Mouse (Mus musculus): ENCODE measurements around the gene Dab1. TPM values are rescaled to one million over a fixed set of nuclear protein-coding genes. Genes with fewer than 3 reads are reported as not detected.

Gene Dab1
- polyA plus RNA-seq, 1 experiment from 2014 or later = 24.1 TPM

DNA sequence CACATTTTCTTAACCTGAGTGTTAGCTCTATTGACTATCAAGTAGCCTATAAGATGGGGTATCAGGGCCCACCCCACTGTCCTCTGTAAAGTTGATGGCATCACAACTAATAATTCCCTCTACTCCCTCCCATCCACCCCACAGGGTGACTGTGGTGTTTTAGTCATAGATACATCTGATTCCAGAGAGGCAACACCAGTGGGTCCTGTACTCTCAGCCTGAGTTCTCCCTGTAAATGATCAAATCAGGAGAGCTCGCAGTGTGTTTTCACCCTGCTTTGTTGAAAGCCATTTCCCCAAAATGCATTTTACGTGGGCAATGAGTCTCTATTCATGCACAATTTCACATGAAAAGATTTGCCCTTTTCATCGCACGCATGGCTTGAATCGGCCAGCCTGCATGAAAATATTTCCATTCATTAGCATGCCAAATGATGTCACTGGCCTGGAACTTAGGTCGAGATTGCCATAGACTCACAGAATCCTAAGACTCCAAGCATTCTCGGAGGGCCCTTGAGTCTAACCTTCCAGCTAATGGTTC is 454.8 kb downstream of the Dab1 start:
- H3K9me3 ChIP-seq (ENCODE audit: control insufficient read depth, low read length) = no peaks in the 10 kb centered on the region
- no peak overlapping the region for H3K27ac ChIP-seq (ENCODE audit: low read depth)
- no peak overlapping the region for H3K9ac ChIP-seq (ENCODE audit: low read length)
- ATAC-seq (replicated peaks; ENCODE audit: low FRiP score, low TSS enrichment, low read depth) (no peak), DNase-seq (ENCODE audit: low spot score) (no peak)
- peaks cover 4% of the 10 kb centered on the region; the same call in 1 of the 2 replicates for H3K4me1 ChIP-seq (replicated peaks; ENCODE audit: control insufficient read depth, insufficient read depth, low read length)
- WGBS = 83% methylated on average over 7 of the region's 7 CpGs
- H3K36me3 ChIP-seq (ENCODE audit: control insufficient read depth, insufficient read depth, low read length) = no peaks in the 10 kb centered on the region
- H3K4me2 ChIP-seq (ENCODE audit: low read length) = no peak overlapping the region
- no peak overlapping the region for H3K4me3 ChIP-seq (ENCODE audit: low read depth, low read length)
- H3K27me3 ChIP-seq (replicated peaks; ENCODE audit: control insufficient read depth, insufficient read depth, low read length) = no peaks in the 10 kb centered on the region

DNA sequence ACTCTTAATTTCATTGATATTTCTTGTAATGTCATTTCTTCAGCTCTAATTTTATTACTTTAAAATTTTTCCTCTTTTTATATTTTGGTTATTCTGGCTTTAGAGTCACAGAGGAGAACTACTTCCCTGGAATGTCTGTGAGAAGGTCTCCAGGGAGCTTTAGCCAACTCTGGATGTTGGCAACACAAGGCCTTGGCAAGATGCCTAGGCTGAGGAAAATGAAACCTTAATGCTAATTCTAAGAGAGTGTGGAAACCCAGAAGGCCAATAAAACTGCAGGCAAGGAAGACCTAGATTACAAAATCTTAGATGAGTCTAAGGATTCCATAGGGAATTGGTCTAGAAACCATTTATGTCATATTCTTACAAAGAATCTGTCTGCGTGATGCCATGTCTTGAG is 458.6 kb downstream of the Dab1 start:
- Histone ChIP-seq H3K27ac (ENCODE audit: low read depth) (no peak overlapping the region), H3K4me1 (replicated peaks; ENCODE audit: control insufficient read depth, insufficient read depth, low read length) (no peaks in the 10 kb centered on the region; the same call in 1 of the 2 replicates), H3K4me2 (ENCODE audit: low read length) (no peak overlapping the region), H3K36me3 (ENCODE audit: control insufficient read depth, insufficient read depth, low read length) (no peaks in the 10 kb centered on the region), H3K27me3 (replicated peaks; ENCODE audit: control insufficient read depth, insufficient read depth, low read length) (no peaks in the 10 kb centered on the region), H3K9me3 (ENCODE audit: control insufficient read depth, low read length) (no peaks in the 10 kb centered on the region), H3K4me3 (ENCODE audit: low read depth, low read length) (no peak overlapping the region), H3K9ac (ENCODE audit: low read length) (no peak overlapping the region)
- 100% methylated on average over 1 of the region's 1 CpGs for WGBS
- DNase-seq (ENCODE audit: low spot score) (no peak), ATAC-seq (replicated peaks; ENCODE audit: low FRiP score, low TSS enrichment, low read depth) (no peak)

DNA sequence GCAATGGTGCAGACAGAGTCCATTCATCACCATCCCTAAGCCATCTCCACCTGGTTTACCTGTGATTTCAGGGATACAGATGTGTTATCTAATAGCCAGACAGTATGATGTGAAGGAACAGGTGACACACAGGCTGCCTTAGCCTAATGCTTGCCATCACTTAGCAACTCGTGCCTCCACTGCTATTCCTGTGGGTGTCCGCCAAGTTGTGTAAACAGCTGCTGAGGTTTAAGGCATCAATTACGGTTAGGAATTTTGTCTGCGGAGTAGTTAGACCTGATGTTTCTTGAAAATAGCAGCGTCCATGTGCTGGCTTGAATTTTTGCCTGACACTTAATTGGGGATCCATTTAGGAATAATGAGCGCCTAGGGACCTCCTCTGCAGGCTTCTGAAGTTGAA is 487.1 kb downstream of the Dab1 start:
- Histone ChIP-seq H3K9me3 (ENCODE audit: control insufficient read depth, low read length) (no peaks in the 10 kb centered on the region), H3K4me3 (ENCODE audit: low read depth, low read length) (no peak overlapping the region), H3K27me3 (replicated peaks; ENCODE audit: control insufficient read depth, insufficient read depth, low read length) (no peaks in the 10 kb centered on the region), H3K36me3 (ENCODE audit: control insufficient read depth, insufficient read depth, low read length) (no peaks in the 10 kb centered on the region), H3K27ac (ENCODE audit: low read depth) (no peak overlapping the region), H3K9ac (ENCODE audit: low read length) (no peak overlapping the region), H3K4me2 (ENCODE audit: low read length) (no peak overlapping the region), H3K4me1 (replicated peaks; ENCODE audit: control insufficient read depth, insufficient read depth, low read length) (no peaks in the 10 kb centered on the region)
- no peak for DNase-seq (ENCODE audit: low spot score)
- ATAC-seq (replicated peaks; ENCODE audit: low FRiP score, low TSS enrichment, low read depth) = no peak
- 27% methylated on average over 6 of the region's 6 CpGs for WGBS

DNA sequence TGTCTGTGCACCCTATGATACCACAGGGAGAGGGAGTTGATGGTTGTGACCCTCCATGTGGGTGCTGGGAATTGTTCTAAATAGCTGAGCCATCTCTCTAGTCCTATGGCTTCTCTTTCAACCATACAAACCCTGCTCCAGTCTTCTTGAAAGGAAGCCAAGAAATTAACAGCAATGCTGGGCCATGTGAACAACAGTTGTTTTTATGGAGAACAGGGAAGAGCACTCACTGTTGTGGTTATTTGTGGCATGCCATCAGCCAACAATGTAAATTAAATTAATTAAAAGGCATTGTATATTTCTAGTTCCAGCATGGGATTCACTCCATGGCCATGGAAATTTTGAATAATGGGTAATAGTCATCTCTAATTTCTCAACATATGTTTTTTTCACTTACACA is 492.5 kb downstream of the Dab1 start:
- no peak overlapping the region for H3K9ac ChIP-seq (ENCODE audit: low read length)
- ATAC-seq (replicated peaks; ENCODE audit: low FRiP score, low TSS enrichment, low read depth) (no peak), DNase-seq (ENCODE audit: low spot score) (no peak)
- H3K4me3 ChIP-seq (ENCODE audit: low read depth, low read length) = no peak overlapping the region
- H3K27ac ChIP-seq (ENCODE audit: low read depth) = no peak overlapping the region
- H3K9me3 ChIP-seq (ENCODE audit: control insufficient read depth, low read length) = no peaks in the 10 kb centered on the region
- no peak overlapping the region for H3K4me2 ChIP-seq (ENCODE audit: low read length)
- H3K4me1 ChIP-seq (replicated peaks; ENCODE audit: control insufficient read depth, insufficient read depth, low read length) = no peaks in the 10 kb centered on the region
- no peaks in the 10 kb centered on the region for H3K36me3 ChIP-seq (ENCODE audit: control insufficient read depth, insufficient read depth, low read length)
- H3K27me3 ChIP-seq (replicated peaks; ENCODE audit: control insufficient read depth, insufficient read depth, low read length) = no peaks in the 10 kb centered on the region

DNA sequence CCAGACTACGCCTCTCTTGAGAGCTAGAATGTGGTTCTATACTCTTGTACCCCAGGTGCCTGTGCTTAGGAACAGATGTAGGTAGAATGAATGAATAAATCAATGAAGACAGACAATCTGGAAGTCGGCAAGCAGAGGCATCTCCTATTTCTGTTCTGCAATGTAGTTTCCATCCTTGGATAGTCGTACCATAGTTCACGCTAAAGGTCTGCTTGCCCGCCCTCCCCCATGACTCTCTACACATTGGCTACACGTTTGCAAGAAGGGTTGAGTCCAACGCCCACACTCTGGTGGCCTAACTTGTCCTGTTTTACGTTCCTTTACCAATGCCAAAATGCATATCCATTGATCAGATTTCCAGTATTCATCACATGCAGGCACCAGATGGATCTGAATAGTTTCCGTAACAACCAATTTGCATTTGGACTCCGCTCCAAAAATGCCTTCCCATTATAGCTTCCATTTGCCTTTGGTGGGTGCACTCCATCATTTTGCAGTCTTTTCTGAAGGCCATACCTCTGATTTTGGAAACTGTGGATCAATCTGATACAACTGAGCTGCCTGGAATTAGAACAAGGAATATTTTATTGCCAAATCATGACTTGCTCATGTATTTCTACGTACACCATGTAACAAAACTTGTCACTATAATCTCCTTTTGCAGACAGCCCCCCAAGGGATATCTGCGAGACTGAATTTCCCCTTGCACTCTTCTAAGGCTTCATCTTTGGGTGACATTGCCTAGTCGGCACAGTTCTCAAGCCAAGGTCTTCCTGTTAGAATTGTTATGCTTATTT is 494.2 kb downstream of the Dab1 start:
- Histone ChIP-seq H3K4me1 (replicated peaks; ENCODE audit: control insufficient read depth, insufficient read depth, low read length) (no peaks in the 10 kb centered on the region), H3K4me3 (ENCODE audit: low read depth, low read length) (no peak overlapping the region), H3K27me3 (replicated peaks; ENCODE audit: control insufficient read depth, insufficient read depth, low read length) (no peaks in the 10 kb centered on the region), H3K9ac (ENCODE audit: low read length) (no peak overlapping the region), H3K36me3 (ENCODE audit: control insufficient read depth, insufficient read depth, low read length) (no peaks in the 10 kb centered on the region), H3K9me3 (ENCODE audit: control insufficient read depth, low read length) (peaks cover 4% of the 10 kb centered on the region; the same call in 1 of the 2 replicates), H3K27ac (ENCODE audit: low read depth) (no peak overlapping the region), H3K4me2 (ENCODE audit: low read length) (no peak overlapping the region)
- ATAC-seq (replicated peaks; ENCODE audit: low FRiP score, low TSS enrichment, low read depth) = no peak
- DNase-seq (ENCODE audit: low spot score) = no peak
- 87% methylated on average over 13 of the region's 13 CpGs for whole genome bisulfite sequencing

DNA sequence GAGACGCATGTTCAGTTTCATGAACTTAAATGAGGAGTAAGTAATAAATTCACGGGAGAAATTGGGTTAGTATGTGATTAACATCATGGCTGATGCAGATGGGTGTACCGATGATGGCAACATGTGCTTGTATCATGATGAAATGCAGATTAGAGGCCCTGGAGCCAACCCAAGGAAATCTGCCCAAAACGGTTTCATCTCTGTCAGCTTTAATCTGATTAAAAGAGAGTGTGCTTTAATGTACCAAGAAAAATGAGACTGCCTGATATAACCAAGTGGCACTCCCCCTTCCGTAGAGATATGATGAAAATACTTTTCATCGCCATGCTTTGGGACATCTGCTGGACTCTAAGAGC is 494.8 kb downstream of the Dab1 start:
- Histone ChIP-seq H3K4me3 (ENCODE audit: low read depth, low read length) (no peak overlapping the region), H3K36me3 (ENCODE audit: control insufficient read depth, insufficient read depth, low read length) (no peaks in the 10 kb centered on the region), H3K27ac (ENCODE audit: low read depth) (no peak overlapping the region), H3K4me2 (ENCODE audit: low read length) (no peak overlapping the region), H3K4me1 (replicated peaks; ENCODE audit: control insufficient read depth, insufficient read depth, low read length) (no peaks in the 10 kb centered on the region), H3K9me3 (ENCODE audit: control insufficient read depth, low read length) (peaks cover 4% of the 10 kb centered on the region; the same call in 1 of the 2 replicates), H3K9ac (ENCODE audit: low read length) (no peak overlapping the region), H3K27me3 (replicated peaks; ENCODE audit: control insufficient read depth, insufficient read depth, low read length) (no peaks in the 10 kb centered on the region)
- no peak for ATAC-seq (replicated peaks; ENCODE audit: low FRiP score, low TSS enrichment, low read depth)
- no peak for DNase-seq (ENCODE audit: low spot score)
- WGBS = 79% methylated on average over 6 of the region's 6 CpGs

DNA sequence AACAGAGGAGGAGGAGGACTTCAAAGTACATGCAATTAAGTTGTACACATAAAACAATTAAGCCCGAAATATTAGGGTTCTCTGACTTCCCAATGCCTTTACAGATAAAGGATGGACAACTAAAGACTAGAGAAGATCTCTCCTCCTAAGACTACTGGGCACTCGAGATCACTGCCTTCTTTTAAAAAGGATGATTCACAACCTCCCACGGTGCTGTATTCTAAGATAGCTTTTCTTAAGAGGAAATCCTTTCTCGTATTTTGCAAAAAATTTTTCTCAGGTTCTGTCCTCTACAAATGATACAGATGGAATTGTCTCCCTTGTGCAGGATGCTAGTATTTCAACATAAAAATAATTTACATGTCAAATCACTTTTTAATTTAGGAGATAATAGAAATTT is 500.9 kb downstream of the Dab1 start:
- H3K4me2 ChIP-seq (ENCODE audit: low read length) = no peak overlapping the region

DNA sequence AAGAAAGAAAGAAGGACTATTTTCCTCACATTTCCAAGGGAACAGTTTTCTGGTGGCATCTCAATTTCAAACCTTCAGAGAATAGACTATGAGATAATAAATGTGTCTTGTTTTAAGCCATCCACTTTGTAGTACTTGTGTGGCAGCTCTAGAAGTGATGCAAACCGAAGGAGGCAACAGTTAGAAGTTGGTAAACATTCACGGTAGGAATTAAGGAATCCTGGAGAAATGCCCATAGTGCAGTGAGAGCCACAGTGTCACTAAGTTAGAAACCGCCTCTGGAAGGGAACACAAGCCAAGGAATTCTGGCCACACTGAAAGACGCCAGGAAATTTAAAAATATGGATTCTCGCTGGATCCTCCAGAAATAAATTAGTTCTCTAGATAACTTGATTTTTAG is 502.8 kb downstream of the Dab1 start:
- H3K27me3 ChIP-seq (replicated peaks; ENCODE audit: control insufficient read depth, insufficient read depth, low read length) = no peaks in the 10 kb centered on the region
- ATAC-seq (replicated peaks; ENCODE audit: low FRiP score, low TSS enrichment, low read depth) (no peak), DNase-seq (ENCODE audit: low spot score) (no peak)
- H3K4me2 ChIP-seq (ENCODE audit: low read length) = no peak overlapping the region
- H3K9me3 ChIP-seq (ENCODE audit: control insufficient read depth, low read length) = peaks cover under 1% of the 10 kb centered on the region; the same call in 1 of the 2 replicates
- no peaks in the 10 kb centered on the region for H3K4me1 ChIP-seq (replicated peaks; ENCODE audit: control insufficient read depth, insufficient read depth, low read length)
- WGBS = 77% methylated on average over 5 of the region's 5 CpGs
- no peaks in the 10 kb centered on the region for H3K36me3 ChIP-seq (ENCODE audit: control insufficient read depth, insufficient read depth, low read length)
- H3K4me3 ChIP-seq (ENCODE audit: low read depth, low read length) = no peak overlapping the region
- no peak overlapping the region for H3K9ac ChIP-seq (ENCODE audit: low read length)
- no peak overlapping the region for H3K27ac ChIP-seq (ENCODE audit: low read depth)

More for the DNA sequence above, 500.9 kb downstream of the Dab1 start:
- H3K9me3 ChIP-seq (ENCODE audit: control insufficient read depth, low read length) = peaks cover 4% of the 10 kb centered on the region; the same call in 1 of the 2 replicates
- no peak overlapping the region for H3K9ac ChIP-seq (ENCODE audit: low read length)
- H3K27me3 ChIP-seq (replicated peaks; ENCODE audit: control insufficient read depth, insufficient read depth, low read length) = no peaks in the 10 kb centered on the region
- no peaks in the 10 kb centered on the region for H3K36me3 ChIP-seq (ENCODE audit: control insufficient read depth, insufficient read depth, low read length)
- 77% methylated on average over 4 of the region's 4 CpGs for WGBS
- H3K4me3 ChIP-seq (ENCODE audit: low read depth, low read length) = no peak overlapping the region
- H3K4me1 ChIP-seq (replicated peaks; ENCODE audit: control insufficient read depth, insufficient read depth, low read length) = no peaks in the 10 kb centered on the region
- DNase-seq (ENCODE audit: low spot score) = no peak
- H3K27ac ChIP-seq (ENCODE audit: low read depth) = no peak overlapping the region
- ATAC-seq (replicated peaks; ENCODE audit: low FRiP score, low TSS enrichment, low read depth) = no peak

DNA sequence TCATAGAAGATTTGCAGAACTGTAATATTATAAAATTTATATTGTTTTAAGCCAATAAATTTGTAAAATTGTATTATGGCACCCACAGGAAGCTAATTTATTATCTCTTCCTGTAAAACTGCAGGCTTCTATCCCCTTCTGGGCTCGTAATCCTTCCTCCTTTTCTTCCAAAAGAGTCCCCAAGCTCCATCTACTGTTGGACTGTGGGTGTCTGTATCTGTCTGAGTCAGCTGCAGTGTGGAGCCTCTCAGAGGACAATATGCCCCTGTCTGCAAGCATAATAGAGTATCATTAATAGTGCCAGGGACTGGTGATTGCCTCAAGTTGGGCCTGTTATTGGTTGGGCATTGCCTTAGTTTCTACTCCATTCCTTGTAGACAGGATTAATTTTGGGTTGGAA is 503.2 kb downstream of the Dab1 start:
- WGBS = 45% methylated on average over 1 of the region's 1 CpGs
- H3K4me2 ChIP-seq (ENCODE audit: low read length) = no peak overlapping the region
- no peaks in the 10 kb centered on the region for H3K4me1 ChIP-seq (replicated peaks; ENCODE audit: control insufficient read depth, insufficient read depth, low read length)
- H3K27me3 ChIP-seq (replicated peaks; ENCODE audit: control insufficient read depth, insufficient read depth, low read length) = no peaks in the 10 kb centered on the region
- no peak overlapping the region for H3K4me3 ChIP-seq (ENCODE audit: low read depth, low read length)
- no peak overlapping the region for H3K9ac ChIP-seq (ENCODE audit: low read length)
- H3K9me3 ChIP-seq (ENCODE audit: control insufficient read depth, low read length) = no peaks in the 10 kb centered on the region
- H3K27ac ChIP-seq (ENCODE audit: low read depth) = no peak overlapping the region
- no peaks in the 10 kb centered on the region for H3K36me3 ChIP-seq (ENCODE audit: control insufficient read depth, insufficient read depth, low read length)
- DNase-seq (ENCODE audit: low spot score) (no peak), ATAC-seq (replicated peaks; ENCODE audit: low FRiP score, low TSS enrichment, low read depth) (no peak)

All from intestine, embryonic 14.5 days (tissue).